Mouse (Mus musculus) CH12.LX (cell line): ENCODE measurements at regions not wholly inside any gene's neighbourhood (a gene's known extent, or its start where the extent isn't known, plus 50 kb on each side); places are given as distances from the start of the nearest gene placed in this dataset.

Experiments
- CHD2 ChIP-seq: IDR thresholded peaks from 2 replicates; pipeline ENCODE4 v1.6.1; 2011; ENCODE audit warnings: low read length, improper control_type of control experiment
- CTCF ChIP-seq, 2 experiments: IDR thresholded peaks in 1 of 2; conservative IDR thresholded peaks in 1 of 2; 2 replicates each; pipeline ENCODE4 v1.5.1; 2011 to 2012; ENCODE audit warnings: low read depth in 2 of 2, low read length in 2 of 2, improper control_type of control experiment in 1 of 2, inconsistent platforms in 1 of 2, mild to moderate bottlenecking in 1 of 2, moderate library complexity in 1 of 2
- EP300 ChIP-seq: IDR thresholded peaks from 2 replicates; pipeline ENCODE4 v1.6.1; 2011; ENCODE audit warnings: low read length, improper control_type of control experiment
- HCFC1 ChIP-seq: IDR thresholded peaks from 2 replicates; pipeline ENCODE4 v1.6.1; 2012; ENCODE audit warnings: low read depth, mild to moderate bottlenecking, inconsistent platforms, low read length, improper control_type of control experiment
- MEF2A ChIP-seq: IDR thresholded peaks from 2 replicates; pipeline ENCODE4 v1.6.1; 2014; ENCODE audit warnings: low read depth, mild to moderate bottlenecking, inconsistent platforms, low read length, improper control_type of control experiment, borderline replicate concordance
- NELFE ChIP-seq: IDR thresholded peaks from 2 replicates; pipeline ENCODE4 v1.6.1; 2011; ENCODE audit warnings: low read depth, low read length, improper control_type of control experiment
- POLR2A ChIP-seq: IDR thresholded peaks from 2 replicates; pipeline ENCODE4 v1.6.1; 2011; ENCODE audit warnings: low read depth, mild to moderate bottlenecking, improper control_type of control experiment, low read length
- SIN3A ChIP-seq: IDR thresholded peaks from 2 replicates; pipeline ENCODE4 v1.6.1; 2012; ENCODE audit warnings: low read length, improper control_type of control experiment, inconsistent platforms

- TF ChIP-seq EP300 (no peak), HCFC1 (no peak), POLR2A (no peak), CTCF (conservative IDR thresholded peaks at IDR 0.05 in 1 of 2, IDR thresholded peaks at IDR 0.05 in 1 of 2; ENCODE audit: low read depth in 2 of 2, low read length in 2 of 2) (no peak), SIN3A (no peak), NELFE (no peak), MEF2A (no peak), CHD2 (no peak)
These were observed 455.2 kb upstream of the Lrrc7 start for GRCm38 (mm10) chr3:159017269-159017668.
